Mouse (Mus musculus) heart, embryonic 13.5 days (tissue): ENCODE data around the gene Gpr18. TPM values are rescaled to one million over a fixed set of nuclear protein-coding genes. Genes with fewer than 3 reads are reported as not detected.

ENCODE experiments used
- ATAC-seq: fragments of 200-750 bp; cut with Nextera tagmentation; 2 replicates; pipeline ENCODE4 v1.8.0; 2017; ENCODE audit warnings: moderate TSS enrichment; ENCODE audit not compliant: insufficient number of reproducible peaks, low FRiP score, low TSS enrichment; ENCODE audit errors: extremely low read depth
- H3K27ac ChIP-seq: fragments of 300-500 bp; sonication (generic); replicated peaks from 2 replicates; pipeline ENCODE4 v1.5.1; 2015; ENCODE audit warnings: moderate library complexity, mild to moderate bottlenecking, inconsistent platforms
- H3K27me3 ChIP-seq: fragments of 300-500 bp; sonication (generic); replicated peaks from 2 replicates; pipeline ENCODE4 v1.6.1; 2015; ENCODE audit warnings: mild to moderate bottlenecking, inconsistent platforms
- H3K36me3 ChIP-seq: fragments of 300-500 bp; sonication (generic); 2 replicates; pipeline ENCODE4 v1.6.1; 2015; ENCODE audit warnings: mild to moderate bottlenecking, inconsistent platforms
- H3K4me1 ChIP-seq: fragments of 300-500 bp; sonication (generic); 2 replicates; pipeline ENCODE4 v1.6.1; 2015; ENCODE audit warnings: inconsistent platforms
- H3K4me2 ChIP-seq: fragments of 300-500 bp; sonication (generic); 2 replicates; pipeline ENCODE4 v1.6.1; 2015; ENCODE audit warnings: inconsistent platforms, mild to moderate bottlenecking, moderate library complexity
- H3K4me3 ChIP-seq: fragments of 300-500 bp; sonication (generic); 2 replicates; pipeline ENCODE4 v1.5.1; 2015; ENCODE audit warnings: moderate library complexity, mild to moderate bottlenecking, inconsistent platforms
- H3K9ac ChIP-seq: fragments of 300-500 bp; sonication (generic); 2 replicates; pipeline ENCODE4 v1.6.1; 2015; ENCODE audit warnings: inconsistent platforms, mild to moderate bottlenecking, moderate library complexity
- H3K9me3 ChIP-seq: fragments of 300-500 bp; sonication (generic); 2 replicates; pipeline ENCODE4 v1.6.1; 2016; ENCODE audit warnings: inconsistent platforms
- WGBS: fragments of 180-500 bp; shearing (Covaris S2); methylation state at CpG from one replicate; pipeline ENCODE4 v1.1.7; 2015; ENCODE audit warnings: mixed read lengths; 5-methylcytosine and 5-hydroxymethylcytosine counted together
- polyA plus RNA-seq: library from polyadenylated mRNA; unstranded; fragments of >200 nt; fragmentation: Nextera tagmentation; extraction: Ambion mirVana; gene quantifications from 2 replicates; pipeline ENCODE4 v1.2.1, GENCODE M21; 2015

Gene Gpr18
- polyA plus RNA-seq, 1 experiment from 2014 or later, result not detected

DNA sequence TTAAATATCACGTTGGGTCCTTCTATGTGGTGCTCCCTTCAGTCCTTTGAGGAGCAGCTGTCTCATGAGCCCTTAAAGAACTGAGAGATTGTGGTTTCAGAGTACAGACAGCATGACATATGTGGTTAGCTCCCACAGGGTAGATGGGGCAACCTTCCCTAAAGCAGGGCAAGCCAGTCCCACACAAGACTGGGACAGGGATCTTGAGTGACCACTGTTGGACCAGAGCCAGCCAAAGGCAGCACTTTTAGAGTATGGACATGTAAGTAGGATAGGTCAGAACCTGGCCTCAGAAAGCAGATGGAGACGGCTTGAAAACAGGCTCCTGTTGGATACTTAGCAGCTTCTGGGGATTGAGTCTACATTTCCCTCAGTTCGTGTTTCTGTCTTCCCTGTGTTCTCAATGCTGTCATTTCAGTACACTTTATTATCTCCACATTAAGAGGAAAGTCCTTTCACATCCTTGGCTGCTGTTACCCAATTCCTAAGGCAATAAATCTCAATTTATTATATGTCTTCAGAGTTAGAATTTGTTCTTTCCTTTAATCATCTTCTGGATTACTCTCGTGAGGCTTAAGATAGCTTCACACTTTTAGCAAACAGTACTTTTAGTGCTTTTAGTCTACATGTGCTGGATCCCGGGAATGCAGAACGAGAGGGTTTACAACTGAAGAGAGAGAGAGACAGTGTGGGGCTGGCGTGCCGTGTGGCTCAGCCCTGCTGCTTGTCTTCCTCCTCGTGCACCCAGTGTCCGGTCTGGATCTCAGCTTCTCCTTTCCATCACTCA lies 43.4 kb upstream of the Gpr18 start:
- no peak overlapping the region for H3K4me3 ChIP-seq
- no peak overlapping the region for H3K4me2 ChIP-seq
- peaks cover 42% of the 10 kb centered on the region for H3K4me1 ChIP-seq
- no peak overlapping the region for H3K9ac ChIP-seq
- H3K27me3 ChIP-seq, result no peaks in the 10 kb centered on the region
- H3K9me3 ChIP-seq, result no peaks in the 10 kb centered on the region
- no peak overlapping the region for H3K27ac ChIP-seq
- 76% methylated on average over 10 of the region's 10 CpGs for WGBS
- 0 out of 2 replicates have a peak, but pooled peaks cover 5% of the 10 kb centered on the region for H3K36me3 ChIP-seq
- ATAC-seq, result no peak

GRCm38 (mm10) chr14:121958041-121958750 lies 42.6 kb upstream of the Gpr18 start:
- H3K36me3 ChIP-seq, result 0 out of 2 replicates have a peak, but pooled peaks cover 6% of the 10 kb centered on the region
- no peak for ATAC-seq
- H3K9me3 ChIP-seq, result no peaks in the 10 kb centered on the region
- no peak overlapping the region for H3K9ac ChIP-seq
- peaks cover 36% of the 10 kb centered on the region for H3K4me1 ChIP-seq
- no peak overlapping the region for H3K4me2 ChIP-seq
- H3K4me3 ChIP-seq, result no peak overlapping the region
- H3K27me3 ChIP-seq, result no peaks in the 10 kb centered on the region
- H3K27ac ChIP-seq, result no peak overlapping the region
- 70% methylated on average over 3 of the region's 3 CpGs for WGBS

DNA sequence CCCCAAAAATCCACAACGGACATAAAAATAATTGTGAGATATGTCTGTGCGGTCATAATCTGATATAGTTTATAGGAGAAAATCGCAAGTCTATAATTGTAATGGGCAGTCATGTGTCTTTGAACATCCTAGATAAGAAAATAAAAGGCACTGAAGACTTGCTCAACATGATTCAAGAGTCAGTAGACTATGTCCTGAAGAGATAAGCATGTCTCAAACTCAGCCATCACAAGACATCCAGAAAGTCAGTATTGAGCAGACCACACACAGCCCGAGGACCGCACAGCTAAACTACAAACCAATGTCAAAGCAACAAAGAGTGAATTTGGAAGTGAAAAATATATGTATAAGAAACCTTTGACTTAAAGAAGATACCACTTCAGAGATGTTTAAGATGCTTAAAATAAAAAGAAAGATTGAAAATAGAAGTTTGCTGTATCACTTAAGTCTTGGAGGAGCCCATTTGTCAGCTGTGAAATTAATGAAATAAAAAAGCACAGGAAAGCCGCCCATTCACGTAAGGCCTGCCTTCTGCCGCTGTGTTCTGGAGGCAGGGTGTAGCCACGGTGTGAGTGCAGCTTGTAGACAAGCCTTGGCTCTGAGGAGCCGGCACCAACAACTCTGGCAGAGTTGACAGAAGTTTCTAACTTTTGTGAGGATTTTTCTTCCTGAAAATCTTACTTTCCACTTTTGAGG lies 41.7 kb upstream of the Gpr18 start:
- no peak for ATAC-seq
- no peak overlapping the region for H3K4me3 ChIP-seq
- H3K9me3 ChIP-seq, result no peaks in the 10 kb centered on the region
- no peak overlapping the region for H3K9ac ChIP-seq
- 86% methylated on average over 10 of the region's 10 CpGs for WGBS
- peaks cover 29% of the 10 kb centered on the region for H3K4me1 ChIP-seq
- H3K27me3 ChIP-seq, result no peaks in the 10 kb centered on the region
- H3K36me3 ChIP-seq, result 0 out of 2 replicates have a peak, but pooled peaks cover 8% of the 10 kb centered on the region
- no peak overlapping the region for H3K27ac ChIP-seq
- H3K4me2 ChIP-seq, result no peak overlapping the region

- ATAC-seq, result no peak
- whole genome bisulfite sequencing, result 86% methylated on average over 5 of the region's 5 CpGs
- Histone ChIP-seq H3K27ac (no peak overlapping the region), H3K4me1 (peaks cover 24% of the 10 kb centered on the region), H3K9me3 (no peaks in the 10 kb centered on the region), H3K27me3 (no peaks in the 10 kb centered on the region), H3K36me3 (0 out of 2 replicates have a peak, but pooled peaks cover 8% of the 10 kb centered on the region), H3K4me3 (no peak overlapping the region), H3K9ac (no peak overlapping the region), H3K4me2 (no peak overlapping the region)
Observed at GRCm38 (mm10) chr14:121956291-121956690, 40.7 kb upstream of the Gpr18 start.

GRCm38 (mm10) chr14:121955176-121955795 lies 39.7 kb upstream of the Gpr18 start:
- Histone ChIP-seq H3K9me3 (no peaks in the 10 kb centered on the region), H3K4me2 (no peak overlapping the region), H3K27me3 (no peaks in the 10 kb centered on the region), H3K36me3 (0 out of 2 replicates have a peak, but pooled peaks cover 8% of the 10 kb centered on the region), H3K4me1 (peaks cover 21% of the 10 kb centered on the region), H3K4me3 (no peak overlapping the region), H3K27ac (no peak overlapping the region), H3K9ac (no peak overlapping the region)
- ATAC-seq, result no peak
- WGBS, result 80% methylated on average over 5 of the region's 5 CpGs

GRCm38 (mm10) chr14:121954608-121955007 lies 39.0 kb upstream of the Gpr18 start:
- 86% methylated on average over 12 of the region's 12 CpGs for WGBS
- H3K4me3 ChIP-seq, result no peak overlapping the region
- peaks cover 21% of the 10 kb centered on the region for H3K4me1 ChIP-seq
- no peak overlapping the region for H3K9ac ChIP-seq
- H3K27me3 ChIP-seq, result no peaks in the 10 kb centered on the region
- H3K36me3 ChIP-seq, result 0 out of 2 replicates have a peak, but pooled peaks cover 8% of the 10 kb centered on the region
- ATAC-seq, result no peak
- no peak overlapping the region for H3K27ac ChIP-seq
- H3K9me3 ChIP-seq, result no peaks in the 10 kb centered on the region
- H3K4me2 ChIP-seq, result no peak overlapping the region

GRCm38 (mm10) chr14:121954129-121954528 lies 38.5 kb upstream of the Gpr18 start:
- 47% methylated on average over 11 of the region's 11 CpGs for WGBS
- ATAC-seq, result no peak
- H3K9me3 ChIP-seq, result no peaks in the 10 kb centered on the region
- no peak overlapping the region for H3K4me3 ChIP-seq
- no peaks in the 10 kb centered on the region for H3K27me3 ChIP-seq
- H3K9ac ChIP-seq, result no peak overlapping the region
- H3K4me2 ChIP-seq, result no peak overlapping the region
- H3K27ac ChIP-seq, result no peak overlapping the region
- H3K36me3 ChIP-seq, result 0 out of 2 replicates have a peak, but pooled peaks cover 8% of the 10 kb centered on the region
- H3K4me1 ChIP-seq, result peaks cover 21% of the 10 kb centered on the region

DNA sequence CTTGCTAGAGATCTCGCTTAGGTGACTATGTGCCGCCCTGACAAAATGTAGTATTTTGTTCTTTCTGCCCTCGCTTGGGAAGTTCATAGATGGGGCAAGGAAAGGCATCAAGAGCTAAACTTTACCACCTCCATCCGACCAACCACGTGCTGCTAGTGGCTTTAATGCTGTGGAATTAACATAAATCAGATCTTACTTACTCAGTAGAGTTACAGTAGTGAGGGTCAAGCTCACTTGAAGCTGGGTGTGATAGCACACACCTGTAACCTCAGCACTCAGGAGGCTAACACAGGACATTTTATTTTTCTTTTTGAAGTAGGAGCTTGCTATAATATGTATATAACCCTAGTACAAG lies 36.4 kb upstream of the Gpr18 start:
- no peak for ATAC-seq
- WGBS, result 82% methylated on average over 5 of the region's 5 CpGs
- Histone ChIP-seq H3K4me1 (peaks cover 21% of the 10 kb centered on the region), H3K4me3 (no peak overlapping the region), H3K27ac (no peak overlapping the region), H3K4me2 (no peak overlapping the region), H3K36me3 (0 out of 2 replicates have a peak, but pooled peaks cover 8% of the 10 kb centered on the region), H3K9ac (no peak overlapping the region), H3K9me3 (no peaks in the 10 kb centered on the region), H3K27me3 (no peaks in the 10 kb centered on the region)

DNA sequence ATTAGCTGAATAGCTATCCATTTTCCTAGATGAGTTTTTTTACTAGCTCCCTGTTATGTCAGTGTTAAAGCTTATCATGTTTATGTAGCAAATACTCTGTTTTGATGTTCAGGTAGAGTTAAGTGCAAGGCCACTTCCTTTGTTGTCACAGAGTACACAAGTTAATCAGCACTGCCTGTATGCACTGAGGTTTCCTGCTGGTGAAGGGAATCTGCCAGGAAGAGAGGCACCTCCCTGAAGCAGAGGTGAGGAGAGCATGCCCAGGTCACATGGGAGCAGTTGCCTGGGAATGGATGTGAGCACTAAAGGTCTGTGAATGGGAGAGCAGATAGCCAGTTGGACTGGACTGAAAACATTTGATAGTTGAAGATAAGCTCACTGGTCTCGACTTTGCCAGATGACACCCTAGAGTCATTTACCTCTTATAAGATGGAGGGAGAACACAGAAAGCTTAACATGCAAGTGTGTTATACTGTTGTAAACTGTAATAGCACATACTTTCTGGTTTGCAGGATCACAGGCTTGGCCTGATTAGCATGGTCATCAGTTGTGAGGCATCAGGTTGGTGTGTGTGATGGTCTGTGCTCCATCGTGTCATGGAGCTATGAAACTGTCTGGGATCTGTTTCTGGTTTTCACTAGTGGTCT lies 35.9 kb upstream of the Gpr18 start:
- WGBS, result 53% methylated on average over 2 of the region's 2 CpGs
- no peak overlapping the region for H3K9ac ChIP-seq
- H3K27ac ChIP-seq, result no peak overlapping the region
- H3K36me3 ChIP-seq, result 0 out of 2 replicates have a peak, but pooled peaks cover 8% of the 10 kb centered on the region
- no peak for ATAC-seq
- H3K4me2 ChIP-seq, result no peak overlapping the region
- H3K27me3 ChIP-seq, result no peaks in the 10 kb centered on the region
- peaks cover 21% of the 10 kb centered on the region for H3K4me1 ChIP-seq
- no peak overlapping the region for H3K4me3 ChIP-seq
- H3K9me3 ChIP-seq, result no peaks in the 10 kb centered on the region

- no peak overlapping the region for H3K9ac ChIP-seq
- no peak overlapping the region for H3K4me2 ChIP-seq
- 0 out of 2 replicates have a peak, but pooled peaks cover 8% of the 10 kb centered on the region for H3K36me3 ChIP-seq
- no peaks in the 10 kb centered on the region for H3K27me3 ChIP-seq
- no peak overlapping the region for H3K27ac ChIP-seq
- H3K4me3 ChIP-seq, result no peak overlapping the region
- no peak for ATAC-seq
- no peaks in the 10 kb centered on the region for H3K9me3 ChIP-seq
- H3K4me1 ChIP-seq, result peaks cover 21% of the 10 kb centered on the region
- WGBS, result 81% methylated on average over 5 of the region's 5 CpGs
Observed at GRCm38 (mm10) chr14:121949897-121950296, 34.3 kb upstream of the Gpr18 start.
